Mouse (Mus musculus) spleen, postnatal 36 days (tissue): Measurements from ENCODE around the gene Lrrc29.
"Not testable (repeated sequence)": the region's sequence is repeated elsewhere in the genome, so short reads cannot be mapped to it uniquely, and the experiment has no call there.

Source experiments
- DNase-seq, 2 experiments: peaks; one replicate each; pipeline ENCODE4 v3.0.0; 2022; ENCODE audit warnings: low spot score in 2 of 2, mixed read lengths in 1 of 2

Lrrc29 gene

GRCm38 (mm10) chr8:105311718-105312117 lies 14.4 kb downstream of the Lrrc29 start:
- DNase-seq, result no peak

- DNase-seq, result no peak
Observed at GRCm38 (mm10) chr8:105310118-105310517, 16.0 kb downstream of the Lrrc29 start.

GRCm38 (mm10) chr8:105309142-105309847 lies 16.8 kb downstream of the Lrrc29 start:
- DNase-seq, result no peak

GRCm38 (mm10) chr8:105308428-105308827 lies 17.6 kb downstream of the Lrrc29 start:
- DNase-seq, result no peak

- DNase-seq, result no peak
Observed at GRCm38 (mm10) chr8:105307670-105308069, 18.4 kb downstream of the Lrrc29 start.

GRCm38 (mm10) chr8:105306146-105306691 lies 19.9 kb downstream of the Lrrc29 start:
- DNase-seq, result no peak

GRCm38 (mm10) chr8:105305211-105306145 lies 20.6 kb downstream of the Lrrc29 start, which contains the start of gene Elmo3:
Gene Elmo3 (plus strand): TSS chr8:105305601.
- DNase-seq, result peak in 1 of 2 experiments; percentile 39

GRCm38 (mm10) chr8:105304325-105305210 lies 21.5 kb downstream of the Lrrc29 start:
- DNase-seq, result no peak

- DNase-seq, result no peak
Observed at GRCm38 (mm10) chr8:105303874-105304273, 22.2 kb downstream of the Lrrc29 start.

- DNase-seq, result no peak
Observed at GRCm38 (mm10) chr8:105303396-105303795, 22.7 kb downstream of the Lrrc29 start.

GRCm38 (mm10) chr8:105299962-105300361 lies 26.1 kb downstream of the Lrrc29 start:
- DNase-seq, result peak; percentile 75 to 85

- DNase-seq, result no peak
Observed at GRCm38 (mm10) chr8:105298351-105299252, 27.5 kb downstream of the Lrrc29 start.

- peak; percentile 92 to 93 for DNase-seq
Observed at GRCm38 (mm10) chr8:105297511-105298192, 28.4 kb downstream of the Lrrc29 start, which contains the start of gene E2f4. Gene E2f4 (plus strand): TSS chr8:105297663.

GRCm38 (mm10) chr8:105295895-105296573 lies 30.0 kb downstream of the Lrrc29 start, which contains the start of gene Exoc3l:
Gene Exoc3l (minus strand): TSS chr8:105296101.
- DNase-seq, result no peak

- DNase-seq, result no peak
Observed at GRCm38 (mm10) chr8:105295256-105295655, 30.8 kb downstream of the Lrrc29 start.

GRCm38 (mm10) chr8:105294776-105295175 lies 31.3 kb downstream of the Lrrc29 start:
- no peak for DNase-seq

GRCm38 (mm10) chr8:105293405-105293804 lies 32.7 kb downstream of the Lrrc29 start:
- no peak for DNase-seq

GRCm38 (mm10) chr8:105292471-105292870 lies 33.6 kb downstream of the Lrrc29 start:
- no peak for DNase-seq

- DNase-seq, result not testable (repeated sequence)
Observed at GRCm38 (mm10) chr8:105291802-105292201, 34.3 kb downstream of the Lrrc29 start.
